Mouse (Mus musculus) retina, postnatal 7 days (tissue): ENCODE measurements at regions not wholly inside any gene's neighbourhood (a gene's known extent, or its start where the extent isn't known, plus 50 kb on each side); places are given as distances from the start of the nearest gene placed in this dataset.

Source experiments
- DNase-seq: peaks from one replicate; pipeline ENCODE4 v3.0.0-alpha.2; 2012; ENCODE audit warnings: low read depth, low spot score

- DNase-seq, result no peak
Observed at GRCm38 (mm10) chr12:97921349-97922264, 337.7 kb downstream of the Galc start.

GRCm38 (mm10) chr12:97918416-97918815 is 340.8 kb downstream of the Galc start:
- no peak for DNase-seq

DNA sequence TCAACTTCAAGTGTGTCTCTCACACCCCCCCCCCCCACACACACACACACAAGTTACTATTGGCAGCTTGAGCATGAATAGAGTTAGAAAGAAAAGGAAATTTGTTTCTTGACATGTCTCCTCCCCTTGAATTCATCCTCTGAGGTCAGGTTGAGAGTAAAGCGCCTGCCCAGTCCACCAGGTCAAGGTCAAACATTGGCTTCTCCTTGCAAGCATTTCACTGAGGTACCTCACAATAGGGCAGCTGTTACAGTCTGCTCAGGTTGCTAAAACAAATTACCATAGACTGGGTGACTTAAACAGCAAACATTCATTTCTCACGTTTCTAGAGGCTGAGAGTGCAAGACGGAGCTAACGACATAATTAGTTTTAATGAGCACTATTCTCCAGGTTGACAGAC is 344.2 kb downstream of the Galc start:
- no peak for DNase-seq

- no peak for DNase-seq
Observed at GRCm38 (mm10) chr12:97912730-97913129, 346.5 kb downstream of the Galc start.

GRCm38 (mm10) chr12:97899266-97899665 is 360.0 kb downstream of the Galc start:
- DNase-seq, result no peak

DNA sequence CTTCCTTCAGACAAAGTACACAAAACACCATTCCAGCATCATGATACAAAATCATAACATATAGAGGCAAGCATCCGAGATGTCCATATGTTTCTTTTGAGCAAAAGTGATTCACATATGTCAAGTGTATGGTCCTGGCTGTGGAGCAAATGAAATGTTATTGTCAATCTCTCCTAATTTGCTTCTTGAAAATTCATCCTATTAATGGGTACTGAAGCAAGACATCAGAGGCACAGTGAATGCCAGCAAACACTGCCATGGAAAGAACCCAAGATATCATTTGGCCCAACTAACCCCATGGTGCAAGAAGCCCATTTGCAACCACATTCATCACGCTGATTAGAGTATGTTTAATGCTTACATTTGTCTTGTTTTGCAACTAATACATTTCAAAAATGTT is 361.1 kb downstream of the Galc start:
- DNase-seq, result no peak

DNA sequence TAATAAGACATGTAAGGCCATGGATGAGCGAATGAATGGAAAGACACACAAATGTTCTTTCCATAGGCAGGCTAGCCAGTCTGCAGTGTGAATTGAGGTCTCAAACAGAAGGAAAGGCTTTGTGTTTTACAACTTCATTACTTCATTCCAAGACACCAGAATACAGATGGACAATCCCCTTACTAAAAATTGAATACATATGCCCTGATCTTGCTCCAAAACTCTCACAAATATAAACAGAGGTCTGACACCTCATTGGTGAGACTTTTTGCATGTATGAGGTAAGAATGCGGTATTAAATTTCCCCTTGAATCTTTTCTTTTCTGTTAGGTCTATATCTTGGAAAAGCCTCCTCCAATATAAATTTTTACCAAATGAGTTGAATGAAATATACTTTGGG is 363.3 kb downstream of the Galc start:
- no peak for DNase-seq

DNA sequence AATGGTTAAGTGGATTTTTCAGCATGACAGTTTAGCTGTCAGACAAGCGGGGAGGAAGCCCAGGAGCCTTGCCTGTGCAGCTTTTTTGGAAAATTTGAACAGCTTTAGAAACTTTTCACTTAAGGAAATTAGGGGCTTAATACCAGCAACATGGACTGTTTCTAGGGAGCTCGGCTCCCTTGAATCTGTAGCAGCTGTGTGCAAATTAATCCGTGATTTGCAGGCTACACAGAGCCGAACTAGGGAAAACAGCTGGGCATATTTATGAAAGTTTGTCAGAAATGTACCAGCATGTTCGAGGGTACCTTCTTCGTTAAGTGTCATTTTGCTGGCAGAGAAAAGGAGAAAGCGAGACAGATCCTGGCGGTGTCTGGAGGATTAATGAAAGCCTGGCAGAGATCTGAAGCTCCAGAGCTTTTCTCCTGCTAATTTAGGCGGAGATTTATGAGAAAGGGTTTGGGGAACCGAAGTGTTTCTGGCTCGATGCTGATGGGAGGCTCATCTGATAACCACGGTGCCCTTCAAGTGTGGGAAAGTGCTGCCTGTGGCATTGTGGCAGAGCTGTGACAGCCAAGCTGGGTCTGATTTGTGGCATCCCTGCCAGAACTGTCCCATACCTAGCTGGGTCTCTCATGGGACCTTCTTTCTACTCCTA is 370.3 kb downstream of the Galc start:
- DNase-seq, result no peak

DNA sequence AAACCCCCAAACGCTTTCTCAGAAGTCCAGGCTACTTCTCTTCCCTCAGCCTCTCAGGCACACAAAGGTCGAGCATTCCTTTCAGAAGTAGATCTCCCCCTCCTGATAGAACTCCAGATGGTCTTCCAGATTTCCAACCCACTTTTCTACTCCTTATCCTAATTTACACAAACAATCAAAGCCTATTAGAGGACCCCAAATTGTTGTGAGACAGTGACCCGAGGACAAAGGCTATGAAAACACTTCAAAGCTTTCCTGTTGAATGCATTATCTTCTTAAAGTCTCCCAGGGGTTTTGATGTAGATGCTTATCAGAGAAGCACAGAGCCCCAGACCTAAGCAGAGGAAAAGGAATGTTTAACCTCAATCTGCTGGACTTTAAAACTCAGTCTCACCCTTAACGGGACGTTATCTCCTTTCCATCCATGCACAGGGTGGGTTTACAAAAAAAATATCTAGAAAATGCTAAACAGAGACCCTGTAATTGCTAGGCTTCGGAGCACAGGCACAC is 370.9 kb downstream of the Galc start:
- DNase-seq, result no peak

DNA sequence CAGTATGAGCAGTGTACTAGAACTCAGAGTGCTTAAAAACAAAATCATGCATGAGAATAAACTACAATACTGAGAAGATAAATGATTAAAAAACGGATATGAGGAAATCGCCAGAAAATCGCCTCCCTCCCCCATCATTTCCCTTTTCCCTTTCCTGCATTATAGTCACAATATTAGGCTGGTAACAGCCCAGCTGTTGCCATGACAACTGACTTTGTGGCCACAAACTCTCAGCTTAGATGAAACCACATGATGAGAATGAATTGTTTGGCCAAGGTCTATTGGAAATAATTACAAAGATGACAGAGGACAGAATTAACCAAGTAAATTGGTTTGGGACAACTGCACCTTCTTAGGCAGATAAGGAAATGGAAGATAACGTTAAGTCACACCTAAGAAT is 376.8 kb downstream of the Galc start:
- DNase-seq, result no peak

DNA sequence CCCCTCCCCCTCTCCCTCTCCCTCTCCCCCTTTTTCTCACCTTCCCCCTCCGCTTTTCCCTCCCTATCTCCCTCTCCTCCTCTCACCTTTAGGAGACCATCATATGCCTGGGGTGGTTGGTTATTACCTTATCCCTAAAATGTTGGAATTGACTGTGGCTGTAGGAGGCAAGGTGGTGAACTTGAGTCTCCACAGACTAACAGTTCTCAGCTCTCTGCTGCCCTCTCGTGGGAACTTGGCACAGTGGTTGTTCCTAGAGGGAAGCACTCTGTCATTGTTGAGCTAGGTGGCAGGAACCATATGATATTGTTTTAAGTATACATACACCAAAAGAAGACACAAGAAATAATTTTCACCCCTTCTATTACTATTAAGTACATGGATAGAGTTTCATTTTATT is 386.9 kb downstream of the Galc start:
- DNase-seq, result peak; percentile 75

GRCm38 (mm10) chr12:97862921-97863320 is 396.3 kb downstream of the Galc start:
- no peak for DNase-seq

DNA sequence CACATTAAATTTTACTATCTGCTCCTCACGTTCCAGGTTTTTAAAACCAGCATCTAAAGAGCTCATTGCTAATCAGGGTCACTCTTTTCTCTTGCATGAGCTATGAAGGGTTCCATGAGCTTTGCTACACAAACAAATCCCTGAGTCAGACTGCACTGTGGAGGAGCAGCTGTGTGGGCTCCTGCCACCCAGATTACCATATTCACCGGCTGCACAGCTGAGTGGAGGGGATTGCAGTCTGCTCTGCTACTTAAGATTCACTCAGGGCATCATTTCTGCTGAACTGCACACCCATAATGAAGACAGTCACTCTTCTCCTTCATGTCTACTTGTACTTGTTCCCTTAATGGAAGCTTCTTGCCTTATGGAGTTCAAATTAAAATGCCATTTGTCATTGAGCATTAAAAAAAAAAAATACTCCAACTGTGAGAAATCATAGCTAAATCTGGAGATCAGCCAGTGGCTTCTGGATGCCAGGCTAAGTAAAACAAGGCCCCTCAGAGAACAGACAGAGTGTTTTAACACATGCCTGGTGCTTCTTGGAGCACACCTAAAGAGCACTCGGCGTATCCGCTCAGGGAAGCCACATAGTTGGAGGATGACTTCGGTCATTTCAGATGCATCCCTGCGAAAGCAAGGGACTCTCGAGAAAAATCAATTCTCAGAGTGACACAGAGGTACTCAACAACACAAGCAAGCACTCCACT is 422.9 kb downstream of the Galc start:
- DNase-seq, result no peak

GRCm38 (mm10) chr12:97793364-97794120 is 465.7 kb downstream of the Galc start:
- no peak for DNase-seq

GRCm38 (mm10) chr12:97783476-97783875 is 475.8 kb downstream of the Galc start:
- no peak for DNase-seq

DNA sequence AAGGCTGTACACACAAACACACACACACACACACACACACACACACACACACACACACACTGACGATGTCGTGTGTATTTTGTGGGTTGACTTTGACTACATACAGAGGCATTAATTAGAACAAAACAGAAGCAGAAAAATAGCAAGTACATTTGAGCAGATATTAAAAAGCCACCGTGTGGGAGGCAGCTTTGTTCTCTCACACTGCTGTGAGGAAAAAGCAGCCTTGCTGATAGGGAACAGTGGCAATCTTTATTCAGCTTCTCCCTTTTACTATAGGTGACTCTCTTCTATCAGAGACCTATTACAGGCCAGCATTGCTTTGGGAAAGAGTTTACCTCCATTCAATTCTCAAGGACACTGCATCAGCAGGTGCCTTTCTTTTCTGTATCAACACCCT is 500.1 kb downstream of the Galc start:
- no peak for DNase-seq

GRCm38 (mm10) chr12:97758624-97759023 is 500.6 kb downstream of the Galc start:
- no peak for DNase-seq

DNA sequence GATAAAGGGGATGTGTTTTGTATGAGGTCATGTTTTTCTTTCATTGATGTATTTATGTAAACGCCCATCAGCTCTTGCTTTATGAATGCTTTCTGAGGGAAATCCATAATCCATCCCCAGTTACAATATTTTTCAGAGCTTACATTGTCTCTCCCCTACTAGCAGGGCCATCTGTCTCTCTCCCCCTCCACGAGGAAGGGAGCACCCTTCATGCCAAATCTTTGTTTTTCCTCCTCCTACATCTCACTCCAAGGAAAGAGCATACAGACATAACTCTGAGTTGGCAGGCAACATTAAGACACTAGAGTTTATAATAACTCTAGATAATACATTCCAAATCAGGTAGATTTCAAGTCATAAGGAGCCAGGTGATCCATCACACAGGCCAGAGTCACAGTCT is 509.1 kb downstream of the Galc start:
- no peak for DNase-seq

DNA sequence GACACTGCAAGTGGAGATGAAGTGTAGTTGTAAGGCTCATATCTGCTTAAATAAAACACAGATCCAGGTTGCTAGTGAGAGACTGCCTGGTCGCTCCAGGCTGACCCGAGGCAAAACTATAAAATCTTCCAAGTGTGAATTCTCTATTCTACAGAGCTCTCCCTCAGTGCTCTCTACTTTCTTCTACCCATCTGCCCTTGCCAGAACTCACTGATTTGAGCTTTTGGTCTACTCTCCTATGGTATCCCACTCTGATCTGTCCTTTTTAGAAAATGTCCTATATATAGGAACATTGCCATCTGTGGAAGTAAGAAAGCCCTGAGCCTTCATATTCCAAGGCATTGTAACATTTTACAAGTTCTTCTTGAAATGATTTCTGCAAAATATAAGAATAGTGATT is 518.3 kb downstream of the Galc start:
- no peak for DNase-seq

- DNase-seq, result no peak
Observed at GRCm38 (mm10) chr12:97732078-97732580, 527.1 kb downstream of the Galc start.

- no peak for DNase-seq
Observed at GRCm38 (mm10) chr12:97720554-97720953, 538.7 kb downstream of the Galc start.
